Mouse (Mus musculus): Measurements from ENCODE around the gene Rbbp5. TPM values are rescaled to one million over a fixed set of nuclear protein-coding genes. Genes with fewer than 3 reads are reported as not detected.

The Rbbp5 gene
- total RNA-seq, 2 experiments from 2014 or later = 47.7 to 51.8 TPM

GRCm38 (mm10) chr1:132540701-132541100, 63.5 kb downstream of the Rbbp5 start:
- ATAC-seq (replicated peaks; ENCODE audit: poor library complexity) = no peak

- no peak for ATAC-seq (replicated peaks; ENCODE audit: poor library complexity)
Observed at GRCm38 (mm10) chr1:132541171-132541823, 64.1 kb downstream of the Rbbp5 start.

GRCm38 (mm10) chr1:132541824-132542599, 64.8 kb downstream of the Rbbp5 start:
- no peak for ATAC-seq (replicated peaks; ENCODE audit: poor library complexity)

GRCm38 (mm10) chr1:132542762-132543306, 65.7 kb downstream of the Rbbp5 start, which contains the start of gene Cntn2:
Gene Cntn2, minus strand, starts transcription at chr1:132543256.
- ATAC-seq (replicated peaks; ENCODE audit: poor library complexity) = no peak

DNA sequence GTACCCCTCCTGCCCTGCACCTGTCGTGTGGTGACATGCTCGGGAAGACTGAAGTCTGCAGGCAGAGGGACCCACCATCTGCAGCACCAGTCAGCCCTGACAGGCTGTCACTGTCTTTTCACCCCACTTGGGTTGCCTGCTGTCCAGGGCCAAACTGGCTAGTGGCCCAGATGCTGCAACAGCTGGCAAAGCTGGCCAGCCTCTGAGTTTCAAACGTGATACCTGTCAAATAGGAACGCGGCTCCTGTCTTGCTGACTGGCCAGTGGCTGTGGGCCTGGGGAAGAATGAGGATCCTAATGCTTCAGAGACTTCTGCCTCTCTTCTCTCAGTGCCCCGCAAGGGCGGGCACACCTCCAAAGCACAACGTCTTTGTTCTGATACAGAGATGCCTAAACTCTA, 66.6 kb downstream of the Rbbp5 start:
- no peak for ATAC-seq (replicated peaks; ENCODE audit: poor library complexity)

Other genes starting within 250 kb of the Rbbp5 start
- not detected in 2 replicates for gene Gm10188, start 247.6 kb upstream of the Rbbp5 start, total RNA-seq (2015)
- gene Gm10188, start 247.6 kb upstream of the Rbbp5 start, total RNA-seq (2017) = not detected in 2 replicates
- not detected in 2 replicates for gene Klhdc8a, start 178.7 kb upstream of the Rbbp5 start, total RNA-seq (2015)
- gene Klhdc8a, start 178.7 kb upstream of the Rbbp5 start, total RNA-seq (2017) = not detected in 2 replicates
- gene Nuak2, start 161.2 kb upstream of the Rbbp5 start, total RNA-seq (2015) = 19.8 and 26.1 TPM in 2 replicates
- 14.5 and 20.2 TPM in 2 replicates for gene Nuak2, start 161.2 kb upstream of the Rbbp5 start, total RNA-seq (2017)
- gene Tmcc2, start 86.1 kb upstream of the Rbbp5 start, total RNA-seq (2015) = 2.9 and 6.1 TPM in 2 replicates
- 5.5 and 6.0 TPM in 2 replicates for gene Tmcc2, start 86.1 kb upstream of the Rbbp5 start, total RNA-seq (2017)
- 14.2 and 20.1 TPM in 2 replicates for gene Dstyk, start 59.8 kb upstream of the Rbbp5 start, total RNA-seq (2015)
- 16.0 and 22.3 TPM in 2 replicates for gene Dstyk, start 59.8 kb upstream of the Rbbp5 start, total RNA-seq (2017)
- 3.0 and 4.7 TPM in 2 replicates for gene Tmem81, start 28.9 kb downstream of the Rbbp5 start, total RNA-seq (2015)
- gene Tmem81, start 28.9 kb downstream of the Rbbp5 start, total RNA-seq (2017) = 4.3 and 4.9 TPM in 2 replicates
- gene Cntn2, start 65.9 kb downstream of the Rbbp5 start, total RNA-seq (2015) = not detected in 2 replicates
- not detected in 2 replicates for gene Cntn2, start 65.9 kb downstream of the Rbbp5 start, total RNA-seq (2017)